ENCODE assay signal across 8 mouse cellular contexts in the genomic region with DNA sequence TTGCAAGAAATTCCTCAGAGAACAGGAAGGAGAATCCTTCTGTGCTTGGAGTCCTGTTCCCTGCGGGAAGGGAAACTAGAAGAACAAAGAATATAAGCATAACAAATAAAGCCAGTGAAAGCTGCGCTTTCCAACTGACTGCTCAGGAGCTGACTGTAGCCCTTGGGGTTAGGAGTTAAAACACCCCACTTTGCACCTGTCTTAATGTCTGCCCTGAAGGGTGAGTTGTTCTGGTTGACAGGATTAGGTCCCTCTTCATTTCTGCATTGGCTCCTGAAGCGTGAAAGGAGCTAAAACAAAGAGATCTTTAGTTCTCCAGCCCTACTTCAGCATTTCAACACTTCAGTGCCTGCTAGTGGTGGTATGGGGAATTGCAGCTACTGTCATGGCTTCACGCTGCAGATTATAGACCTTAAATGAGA. TPM values are rescaled to one million over a fixed set of nuclear protein-coding genes. Genes with fewer than 3 reads are reported as not detected.
DNase-seq lines count a peak whose midpoint lies in the region.

No protein-coding gene starts in this region.

- peak; percentile 14 for DNase-seq in layer of hippocampus, adult 11-12 months (ENCODE audit: low spot score)
- DNase-seq in layer of hippocampus, adult 8-10 months (ENCODE audit: low spot score in 2 of 2): no peak
- peak; percentile 90 for DNase-seq in ES-CJ7 (ENCODE audit: low read depth, low spot score)
- peak; percentile 10 for DNase-seq in adrenal gland, postnatal 25 days
- DNase-seq in heart, postnatal 4 days: peak; percentile 50
- DNase-seq in lung, postnatal 36 days: peak; percentile 77
- DNase-seq in thymus, postnatal 0 days (ENCODE audit: low spot score): peak; percentile 53
- DNase-seq in layer of hippocampus, postnatal 36 days: no peak

RNA-seq across cellular contexts. Expression of a gene that starts 37.8 kb away (rescaled TPM):
- not detected for total RNA-seq in layer of hippocampus, adult 8-10 months (2022)
- total RNA-seq in adrenal gland, postnatal 25 days (2021): not detected in 2 replicates
- total RNA-seq in heart, postnatal 4 days (2021): not detected
- not detected in 2 replicates for polyA plus RNA-seq in thymus, postnatal 0 days (2015; fragmentation: Nextera tagmentation; extraction: Ambion mirVana)
- total RNA-seq in layer of hippocampus, postnatal 36 days (2021): not detected

Comparison
In these comparisons a context has a peak if more than half of its experiments do, and no peak if none do; other contexts are left out.
1. DNase-seq: peak in layer of hippocampus, adult 11-12 months (single experiment), ES-CJ7 (single experiment), adrenal gland, postnatal 25 days (single experiment), heart, postnatal 4 days (single experiment), lung, postnatal 36 days (single experiment) and thymus, postnatal 0 days (single experiment); none in layer of hippocampus, adult 8-10 months (0 of 2) and layer of hippocampus, postnatal 36 days (0 of 2).